9 mouse cellular contexts compared by ENCODE assay signal in genomic region chr13:104540861-104541398, GRCm38 (mm10).
DNase-seq lines count a peak whose midpoint lies in the region; ATAC-seq and TF ChIP-seq lines count a peak whose summit lies in the region.
"Had no signal": no experiment of that assay in that cellular context is flagged by ENCODE, and none has a peak within 500 bp of the region (broad histone marks: within the 10 kb centered on the region; RNA-seq: fewer than 3 reads in every experiment).

No protein-coding gene starts in this region.

- no peak overlapping the region for H3K27ac ChIP-seq in heart, embryonic 14.5 days (replicated peaks in 1 of 2; ENCODE audit: control insufficient read depth in 1 of 2, insufficient read depth in 1 of 2, low read depth in 2 of 2, low read length in 2 of 2)
- no peak overlapping the region for H3K27ac ChIP-seq in embryonic facial prominence, embryonic 11.5 days (replicated peaks; ENCODE audit: low read depth, low read length)
- peak overlapping the region; percentile 28; the same call in 1 of the 2 replicates for H3K27ac ChIP-seq in limb, embryonic 14.5 days (replicated peaks; ENCODE audit: low read depth, low read length)
- no peak overlapping the region for H3K27ac ChIP-seq in thymus, adult 2 months (ENCODE audit: control insufficient read depth, insufficient read depth, low read length)
- H3K27ac ChIP-seq in liver, postnatal 0 days (ENCODE audit: low read depth): no peak overlapping the region

- no peak overlapping the region for H3K4me3 ChIP-seq in heart, embryonic 14.5 days (ENCODE audit: control insufficient read depth in 1 of 2, insufficient read depth in 1 of 2, low read depth in 1 of 2, low read length in 2 of 2)
- no peak overlapping the region for H3K4me3 ChIP-seq in embryonic facial prominence, embryonic 11.5 days (ENCODE audit: low read depth, low read length)
- H3K4me3 ChIP-seq in limb, embryonic 14.5 days (replicated peaks; ENCODE audit: low read length): no peak overlapping the region
- no peak overlapping the region for H3K4me3 ChIP-seq in thymus, adult 2 months (ENCODE audit: control insufficient read depth, insufficient read depth, low read length)
- H3K4me3 ChIP-seq in liver, postnatal 0 days (ENCODE audit: low read depth, low read length): no peak overlapping the region
- H3K4me3 ChIP-seq: megakaryocyte, embryonic 14.5 days had no signal

- no peak for ATAC-seq in heart, embryonic 14.5 days (ENCODE audit: insufficient number of reproducible peaks, insufficient read depth, low FRiP score, low read depth)
- peak; percentile 72 for ATAC-seq in embryonic facial prominence, embryonic 11.5 days (replicated peaks; ENCODE audit: insufficient number of reproducible peaks, low FRiP score, low TSS enrichment, low read depth)
- ATAC-seq in limb, embryonic 14.5 days (ENCODE audit: low FRiP score, low read depth): peak; percentile 50; the same call in 1 of the 2 replicates
- ATAC-seq in liver, postnatal 0 days: no peak

- peak overlapping the region; percentile 38; the same call in 1 of the 2 replicates for H3K9ac ChIP-seq in heart, embryonic 14.5 days (ENCODE audit: low read length)
- H3K9ac ChIP-seq in embryonic facial prominence, embryonic 11.5 days (replicated peaks; ENCODE audit: low read length): 0 out of 2 replicates have a peak overlapping the region, but pooled peaks have one; percentile 5
- H3K9ac ChIP-seq in limb, embryonic 14.5 days (ENCODE audit: low read depth, low read length, severe bottlenecking): no peak overlapping the region
- H3K9ac ChIP-seq in liver, postnatal 0 days (replicated peaks): no peak overlapping the region

- 33% methylated on average over 7 of the region's 7 CpGs for WGBS in heart, embryonic 14.5 days
- 33% methylated on average over 7 of the region's 7 CpGs for WGBS in embryonic facial prominence, embryonic 11.5 days
- 17% methylated on average over 7 of the region's 7 CpGs for WGBS in limb, embryonic 14.5 days
- WGBS in thymus, adult 2 months: 96% methylated on average over 7 of the region's 7 CpGs
- 56% methylated on average over 7 of the region's 7 CpGs for WGBS in liver, postnatal 0 days (ENCODE audit: insufficient replicate concordance)

- no peak for TF ChIP-seq CTCF in thymus, adult 2 months (IDR thresholded peaks at IDR 0.05; ENCODE audit: borderline replicate concordance, control insufficient read depth, extremely low read depth, insufficient read depth, low read length, poor library complexity)
- TF ChIP-seq CTCF in liver, postnatal 0 days (IDR thresholded peaks at IDR 0.05; ENCODE audit: low read depth): no peak

- no peak for TF ChIP-seq POLR2A in limb, embryonic 14.5 days (IDR thresholded peaks at IDR 0.05; ENCODE audit: borderline replicate concordance, extremely low read depth, insufficient read depth, insufficient read length)
- no peak for TF ChIP-seq POLR2A in thymus, adult 2 months (IDR thresholded peaks at IDR 0.05; ENCODE audit: control insufficient read depth, extremely low read depth, insufficient read depth, low read length, poor library complexity)

- H3K36me3 ChIP-seq in heart, embryonic 14.5 days (ENCODE audit: control insufficient read depth, insufficient read depth, low read length): no peaks in the 10 kb centered on the region
- H3K36me3 ChIP-seq in embryonic facial prominence, embryonic 11.5 days (replicated peaks; ENCODE audit: control insufficient read depth, insufficient read depth, low read depth, low read length): no peaks in the 10 kb centered on the region
- H3K36me3 ChIP-seq in limb, embryonic 14.5 days (ENCODE audit: control insufficient read depth, insufficient read depth, low read length): no peaks in the 10 kb centered on the region
- no peaks in the 10 kb centered on the region for H3K36me3 ChIP-seq in thymus, adult 2 months (ENCODE audit: control insufficient read depth, insufficient read depth, low read length)
- no peaks in the 10 kb centered on the region for H3K36me3 ChIP-seq in liver, postnatal 0 days (replicated peaks; ENCODE audit: insufficient read depth, low read length)

- no peak for TF ChIP-seq EP300 in liver, postnatal 0 days (IDR thresholded peaks at IDR 0.05; ENCODE audit: low read depth)

- peak overlapping the region; percentile 39 for H3K4me2 ChIP-seq in heart, embryonic 14.5 days (ENCODE audit: low read length)
- H3K4me2 ChIP-seq in embryonic facial prominence, embryonic 11.5 days (ENCODE audit: low read depth, low read length): no peak overlapping the region
- H3K4me2 ChIP-seq in limb, embryonic 14.5 days (replicated peaks; ENCODE audit: low read depth, low read length, severe bottlenecking): peak overlapping the region; percentile 42
- H3K4me2 ChIP-seq in liver, postnatal 0 days (ENCODE audit: low read depth, low read length): no peak overlapping the region

- H3K4me1 ChIP-seq in heart, embryonic 14.5 days (ENCODE audit: control insufficient read depth in 2 of 2, insufficient read depth in 2 of 2, low read length in 2 of 2): peaks cover 4 to 7% of the 10 kb centered on the region in 2 experiments; a peak in 2 of 4 replicates
- no peaks in the 10 kb centered on the region for H3K4me1 ChIP-seq in embryonic facial prominence, embryonic 11.5 days (ENCODE audit: control insufficient read depth, insufficient read depth, low read length)
- peaks cover 9% of the 10 kb centered on the region for H3K4me1 ChIP-seq in limb, embryonic 14.5 days (ENCODE audit: control insufficient read depth, insufficient read depth, low read length)
- no peaks in the 10 kb centered on the region for H3K4me1 ChIP-seq in thymus, adult 2 months (replicated peaks; ENCODE audit: control insufficient read depth, insufficient read depth, low read length)
- H3K4me1 ChIP-seq in liver, postnatal 0 days (ENCODE audit: insufficient read depth): no peaks in the 10 kb centered on the region

- 0 out of 2 replicates have a peak, but pooled peaks cover 2% of the 10 kb centered on the region for H3K9me3 ChIP-seq in heart, embryonic 14.5 days (ENCODE audit: control insufficient read depth, low read length)
- H3K9me3 ChIP-seq in embryonic facial prominence, embryonic 11.5 days (replicated peaks; ENCODE audit: control insufficient read depth, low read length): no peaks in the 10 kb centered on the region
- H3K9me3 ChIP-seq in limb, embryonic 14.5 days (ENCODE audit: control insufficient read depth, low read length): no peaks in the 10 kb centered on the region
- H3K9me3 ChIP-seq in liver, postnatal 0 days (ENCODE audit: low read length): no peaks in the 10 kb centered on the region
- H3K9me3 ChIP-seq: megakaryocyte, embryonic 14.5 days had no signal

- DNase-seq in heart, postnatal 25 days (ENCODE audit: low spot score): no peak
- peak; percentile 11 for DNase-seq in 3T3-L1 (ENCODE audit: low read depth, low spot score)
- no peak for DNase-seq in embryonic facial prominence, embryonic 11.5 days (ENCODE audit: low spot score)
- no peak for DNase-seq in limb, embryonic 14.5 days (ENCODE audit: low spot score)
- no peak for DNase-seq in thymus, adult 2 months
- DNase-seq in liver, postnatal 0 days: no peak
- no peak for DNase-seq in lung, postnatal 25 days (ENCODE audit: low spot score)

- intact Hi-C loops in heart, postnatal 25 days (cut with DNase I): no loop called here

- H3K27me3 ChIP-seq in heart, embryonic 14.5 days (ENCODE audit: control insufficient read depth, insufficient read depth, low read length): no peaks in the 10 kb centered on the region
- no peaks in the 10 kb centered on the region for H3K27me3 ChIP-seq in embryonic facial prominence, embryonic 11.5 days (ENCODE audit: control insufficient read depth, insufficient read depth, low read length)
- H3K27me3 ChIP-seq in limb, embryonic 14.5 days (ENCODE audit: control insufficient read depth, insufficient read depth, low read length): no peaks in the 10 kb centered on the region
- no peaks in the 10 kb centered on the region for H3K27me3 ChIP-seq in thymus, adult 2 months (ENCODE audit: control insufficient read depth, insufficient read depth, low read length)
- no peaks in the 10 kb centered on the region for H3K27me3 ChIP-seq in liver, postnatal 0 days (ENCODE audit: insufficient read depth, low read length)
- H3K27me3 ChIP-seq: megakaryocyte, embryonic 14.5 days had no signal

Comparison
In these comparisons a context has a peak if more than half of its experiments do, and no peak if none do; other contexts are left out.
1. ATAC-seq: peak in embryonic facial prominence, embryonic 11.5 days (single experiment) and limb, embryonic 14.5 days (single experiment); none in heart, embryonic 14.5 days (single experiment) and liver, postnatal 0 days (single experiment).
2. H3K4me2 ChIP-seq: peak in heart, embryonic 14.5 days (single experiment) and limb, embryonic 14.5 days (single experiment); none in embryonic facial prominence, embryonic 11.5 days (single experiment) and liver, postnatal 0 days (single experiment).
3. H3K9ac ChIP-seq: peak in heart, embryonic 14.5 days (single experiment) and embryonic facial prominence, embryonic 11.5 days (single experiment); none in limb, embryonic 14.5 days (single experiment) and liver, postnatal 0 days (single experiment).